Mouse (Mus musculus) MEL (cell line): Measurements from ENCODE around the gene Prkg2.

Experiments
- CHD2 ChIP-seq: IDR thresholded peaks from 2 replicates; pipeline ENCODE4 v1.6.1; 2011; ENCODE audit warnings: low read length, improper control_type of control experiment
- CTCF ChIP-seq, 3 experiments: IDR thresholded peaks in 2 of 3; conservative IDR thresholded peaks in 1 of 3; 2 replicates each; pipeline ENCODE4 v1.5.1; 2011 to 2012; ENCODE audit warnings: low read length in 3 of 3, low read depth in 2 of 3, mild to moderate bottlenecking in 2 of 3, improper control_type of control experiment in 1 of 3, inconsistent platforms in 1 of 3, mixed read lengths in 1 of 3, moderate library complexity in 1 of 3; ENCODE audit not compliant: control insufficient read depth in 1 of 3, insufficient read depth in 1 of 3, poor library complexity in 1 of 3, severe bottlenecking in 1 of 3
- EP300 ChIP-seq, 2 experiments: IDR thresholded peaks; 2 replicates each; pipeline ENCODE4 v1.6.1; 2011; ENCODE audit warnings: improper control_type of control experiment in 2 of 2, low read length in 2 of 2, low read depth in 1 of 2, mild to moderate bottlenecking in 1 of 2
- MAZ ChIP-seq: IDR thresholded peaks from 2 replicates; pipeline ENCODE4 v1.6.1; 2012; ENCODE audit warnings: low read depth, mild to moderate bottlenecking, inconsistent platforms, low read length, improper control_type of control experiment
- NELFE ChIP-seq: IDR thresholded peaks from 2 replicates; pipeline ENCODE4 v1.6.1; 2011; ENCODE audit warnings: low read depth, low read length, improper control_type of control experiment
- POLR2AphosphoS2 ChIP-seq: IDR thresholded peaks from 2 replicates; pipeline ENCODE4 v1.6.1; 2011; ENCODE audit warnings: low read length, improper control_type of control experiment
- RCOR1 ChIP-seq: IDR thresholded peaks from 2 replicates; pipeline ENCODE4 v1.6.1; 2012; ENCODE audit warnings: low read depth, mild to moderate bottlenecking, inconsistent platforms, low read length, improper control_type of control experiment
- TCF12 ChIP-seq: IDR thresholded peaks from 2 replicates; pipeline ENCODE4 v1.6.1; 2014; ENCODE audit warnings: low read depth, mild to moderate bottlenecking, inconsistent platforms, low read length, improper control_type of control experiment, moderate library complexity
- ZNF384 ChIP-seq: IDR thresholded peaks from 2 replicates; pipeline ENCODE4 v1.6.1; 2012; ENCODE audit warnings: low read depth, mild to moderate bottlenecking, inconsistent platforms, low read length, improper control_type of control experiment

GRCm38 (mm10) chr5:99068391-99068790 lies 31.2 kb upstream of the Prkg2 start:
- TF ChIP-seq MAZ, result no peak
- TF ChIP-seq CHD2, result no peak
- TF ChIP-seq POLR2AphosphoS2, result no peak
- no peak for TF ChIP-seq EP300 (IDR thresholded peaks at IDR 0.05; ENCODE audit: low read depth in 1 of 2, low read length in 2 of 2)
- TF ChIP-seq ZNF384, result no peak
- no peak for TF ChIP-seq TCF12
- no peak for TF ChIP-seq RCOR1
- no peak for TF ChIP-seq CTCF (IDR thresholded peaks at IDR 0.05 in 2 of 3, conservative IDR thresholded peaks at IDR 0.05 in 1 of 3; ENCODE audit: control insufficient read depth in 1 of 3, insufficient read depth in 1 of 3, low read depth in 2 of 3, low read length in 3 of 3, poor library complexity in 1 of 3, severe bottlenecking in 1 of 3)
- TF ChIP-seq NELFE, result no peak
